Mouse (Mus musculus) neural tube, embryonic 12.5 days (tissue): ENCODE data around the gene Gpr146. TPM values are rescaled to one million over a fixed set of nuclear protein-coding genes. Genes with fewer than 3 reads are reported as not detected.
A peak's percentile ranks its signal among the peaks of the same experiment; 100 is the strongest.

ENCODE experiments used
- ATAC-seq: fragments of 200-750 bp; cut with Nextera tagmentation; 2 replicates; pipeline ENCODE4 v1.8.0; 2017; ENCODE audit warnings: low read depth, mild to moderate bottlenecking, moderate TSS enrichment, moderate library complexity; ENCODE audit not compliant: low FRiP score
- H3K27ac ChIP-seq: fragments of 300-500 bp; sonication (generic); 2 replicates; pipeline ENCODE4 v1.5.1; 2016
- H3K27me3 ChIP-seq: fragments of 300-500 bp; sonication (generic); replicated peaks from 2 replicates; pipeline ENCODE4 v1.6.1; 2016; ENCODE audit warnings: mild to moderate bottlenecking
- H3K36me3 ChIP-seq: fragments of 300-500 bp; sonication (generic); 2 replicates; pipeline ENCODE4 v1.6.1; 2016; ENCODE audit warnings: mild to moderate bottlenecking
- H3K4me1 ChIP-seq: fragments of 300-500 bp; sonication (generic); 2 replicates; pipeline ENCODE4 v1.6.1; 2016
- H3K4me2 ChIP-seq: fragments of 300-500 bp; sonication (generic); replicated peaks from 2 replicates; pipeline ENCODE4 v1.6.1; 2016; ENCODE audit warnings: mild to moderate bottlenecking
- H3K4me3 ChIP-seq: fragments of 300-500 bp; sonication (generic); 2 replicates; pipeline ENCODE4 v1.5.1; 2016
- H3K9ac ChIP-seq: fragments of 300-500 bp; sonication (generic); 2 replicates; pipeline ENCODE4 v1.6.1; 2016; ENCODE audit warnings: mild to moderate bottlenecking
- H3K9me3 ChIP-seq: fragments of 300-500 bp; sonication (generic); 2 replicates; pipeline ENCODE4 v1.6.1; 2016; ENCODE audit warnings: mild to moderate bottlenecking
- WGBS: fragments of 180-500 bp; shearing (Covaris S2); methylation state at CpG from one replicate; pipeline ENCODE4 v1.1.7; 2016; 5-methylcytosine and 5-hydroxymethylcytosine counted together
- polyA plus RNA-seq: library from polyadenylated mRNA; unstranded; fragments of >200 nt; fragmentation: Nextera tagmentation; extraction: Ambion mirVana; gene quantifications from 2 replicates; pipeline ENCODE4 v1.2.1, GENCODE M21; 2016

Gpr146 gene
- polyA plus RNA-seq, 1 experiment from 2014 or later = 1.9 TPM

GRCm38 (mm10) chr5:139373889-139374444, 3.5 kb upstream of the Gpr146 start:
- no peak overlapping the region for H3K4me3 ChIP-seq

DNA sequence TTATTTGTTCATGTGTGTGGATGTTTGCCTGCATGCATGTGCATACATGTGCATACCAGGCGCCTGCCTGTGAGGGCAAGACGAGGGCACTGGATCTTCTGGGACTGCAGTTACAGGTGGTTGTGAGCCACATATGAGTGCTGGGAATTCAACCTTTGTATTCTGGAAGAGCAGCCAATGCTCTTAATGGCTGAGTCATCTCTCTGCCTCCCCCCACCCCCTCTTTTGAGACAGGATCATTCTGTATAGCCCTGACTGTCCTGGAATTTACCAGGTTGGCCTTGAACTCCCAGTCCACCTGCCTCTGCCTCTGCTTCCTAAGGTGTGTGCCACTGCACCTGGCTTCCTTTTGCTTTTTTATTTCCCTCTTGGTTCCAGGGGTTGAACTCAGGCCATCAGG, 2.7 kb upstream of the Gpr146 start:
- Histone ChIP-seq H3K4me2 (no peak overlapping the region), H3K4me3 (no peak overlapping the region), H3K4me1 (peaks cover 34% of the 10 kb centered on the region), H3K9me3 (no peaks in the 10 kb centered on the region), H3K36me3 (no peaks in the 10 kb centered on the region), H3K27ac (no peak overlapping the region), H3K9ac (no peak overlapping the region), H3K27me3 (no peaks in the 10 kb centered on the region)
- no peak for ATAC-seq
- 90% methylated on average over 2 of the region's 2 CpGs for WGBS

More at GRCm38 (mm10) chr5:139373889-139374444, 3.5 kb upstream of the Gpr146 start:
- no peak overlapping the region for H3K27ac ChIP-seq
- H3K4me2 ChIP-seq = no peak overlapping the region
- H3K36me3 ChIP-seq = no peaks in the 10 kb centered on the region
- ATAC-seq = no peak
- no peak overlapping the region for H3K9ac ChIP-seq
- H3K4me1 ChIP-seq = peaks cover 29% of the 10 kb centered on the region
- no peaks in the 10 kb centered on the region for H3K9me3 ChIP-seq
- H3K27me3 ChIP-seq = no peaks in the 10 kb centered on the region
- 76% methylated on average over 6 of the region's 6 CpGs for WGBS

DNA sequence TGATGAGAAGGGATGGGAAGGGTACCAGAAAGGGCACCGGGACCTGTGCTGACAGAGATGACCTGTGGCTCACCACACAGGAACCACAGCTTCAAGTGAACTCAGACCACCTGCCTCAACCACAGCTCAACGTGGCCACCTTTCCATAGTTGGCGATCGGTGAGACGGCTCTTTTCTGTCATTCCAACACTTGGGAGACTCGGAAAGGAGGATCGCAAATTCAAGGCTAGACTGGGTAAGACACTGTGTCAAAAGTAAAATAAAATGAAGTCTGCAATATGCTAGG, 717 bp downstream of the Gpr146 start:
- H3K9ac ChIP-seq = no peak overlapping the region
- ATAC-seq = no peak
- no peak overlapping the region for H3K27ac ChIP-seq
- no peak overlapping the region for H3K4me2 ChIP-seq
- no peaks in the 10 kb centered on the region for H3K27me3 ChIP-seq
- H3K9me3 ChIP-seq = no peaks in the 10 kb centered on the region
- 95% methylated on average over 7 of the region's 7 CpGs for WGBS
- H3K4me1 ChIP-seq = peaks cover 30% of the 10 kb centered on the region
- no peaks in the 10 kb centered on the region for H3K36me3 ChIP-seq
- no peak overlapping the region for H3K4me3 ChIP-seq

GRCm38 (mm10) chr5:139378986-139379629, 1.6 kb downstream of the Gpr146 start:
- Histone ChIP-seq H3K36me3 (no peaks in the 10 kb centered on the region), H3K4me1 (peaks cover 32% of the 10 kb centered on the region), H3K27ac (no peak overlapping the region), H3K4me3 (no peak overlapping the region), H3K9ac (0 out of 2 replicates have a peak overlapping the region, but pooled peaks have one; percentile 13), H3K4me2 (no peak overlapping the region), H3K9me3 (no peaks in the 10 kb centered on the region), H3K27me3 (no peaks in the 10 kb centered on the region)
- ATAC-seq = no peak
- 62% methylated on average over 21 of the region's 21 CpGs for WGBS

GRCm38 (mm10) chr5:139379771-139380384, 2.4 kb downstream of the Gpr146 start:
- WGBS = 27% methylated on average over 8 of the region's 8 CpGs
- H3K4me2 ChIP-seq = peak overlapping the region; percentile 95
- H3K27me3 ChIP-seq = no peaks in the 10 kb centered on the region
- H3K36me3 ChIP-seq = no peaks in the 10 kb centered on the region
- H3K4me3 ChIP-seq = peak overlapping the region; percentile 63
- no peak overlapping the region for H3K27ac ChIP-seq
- no peaks in the 10 kb centered on the region for H3K9me3 ChIP-seq
- peaks cover 38% of the 10 kb centered on the region for H3K4me1 ChIP-seq
- peak overlapping the region; percentile 75; the same call in 1 of the 2 replicates for H3K9ac ChIP-seq
- ATAC-seq = peak; percentile 23

DNA sequence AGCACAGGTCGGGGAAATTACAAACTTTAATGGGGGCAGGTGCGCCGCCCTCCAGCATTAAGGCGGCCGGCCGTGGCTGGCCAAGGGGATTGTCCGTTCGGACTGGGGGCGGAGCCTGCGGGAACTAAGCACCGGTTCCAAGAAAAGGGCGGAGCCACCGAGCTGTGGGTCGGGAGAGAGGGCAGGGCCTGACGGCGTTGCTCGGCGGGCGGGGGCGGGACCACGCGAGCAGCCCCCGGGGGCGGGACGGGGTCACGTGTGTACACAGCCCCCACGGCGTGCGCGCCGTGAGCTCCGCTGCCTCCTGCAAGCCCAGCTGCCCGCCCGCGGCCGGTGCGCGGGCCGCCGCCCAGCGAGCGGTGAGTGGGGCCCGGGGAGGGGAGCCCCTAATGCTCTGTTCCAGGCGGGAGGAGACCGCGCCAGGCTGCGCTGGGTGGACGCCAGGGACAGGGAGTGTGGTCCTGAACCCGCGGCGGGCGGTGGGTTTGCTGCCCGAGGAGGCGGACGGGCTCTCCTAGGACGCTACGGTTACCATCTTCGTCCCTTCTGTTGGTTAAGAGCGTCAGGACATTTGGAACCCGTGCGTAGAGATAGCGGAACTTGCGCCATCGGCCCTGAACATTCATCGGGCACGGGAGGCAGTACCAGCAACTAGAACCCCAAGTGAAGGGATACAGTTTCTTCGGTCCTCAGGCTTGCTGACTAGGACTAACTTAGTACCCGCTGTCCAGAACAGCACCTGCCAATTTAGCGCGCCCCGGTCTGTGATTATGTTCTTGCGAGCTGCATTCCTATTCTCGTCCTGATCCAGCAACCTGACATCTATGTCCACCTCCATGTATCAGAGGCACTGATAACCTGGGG, 3.1 kb downstream of the Gpr146 start:
- Histone ChIP-seq H3K4me1 (peaks cover 38% of the 10 kb centered on the region), H3K27ac (no peak overlapping the region), H3K9me3 (no peaks in the 10 kb centered on the region), H3K4me3 (peak overlapping the region; percentile 63), H3K4me2 (peak overlapping the region; percentile 95), H3K27me3 (no peaks in the 10 kb centered on the region), H3K9ac (peak overlapping the region; percentile 75), H3K36me3 (no peaks in the 10 kb centered on the region)
- 2% methylated on average over 73 of the region's 73 CpGs for WGBS
- peak; percentile 65 for ATAC-seq

GRCm38 (mm10) chr5:139381586-139382513, 4.4 kb downstream of the Gpr146 start:
- 83% methylated on average over 18 of the region's 18 CpGs for WGBS

DNA sequence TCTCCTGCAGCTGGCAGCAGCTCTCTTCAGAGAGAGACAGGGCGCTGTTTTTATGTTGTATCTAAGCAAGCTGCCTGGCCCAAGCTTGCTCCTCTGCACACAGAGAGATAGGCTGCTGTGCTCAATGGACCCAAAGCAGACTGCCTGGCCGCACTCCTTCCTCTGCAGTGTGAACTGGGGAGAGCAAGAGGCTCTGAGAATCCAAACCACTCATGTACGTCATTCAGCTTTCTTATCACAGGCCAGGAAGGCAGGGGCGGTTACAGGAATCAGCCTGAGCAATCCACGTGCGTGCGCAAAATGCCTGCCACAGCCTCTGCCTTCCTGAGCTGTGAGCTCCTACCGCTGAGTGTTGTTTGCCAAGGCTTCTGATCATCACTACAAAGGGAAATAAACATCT, 5.3 kb downstream of the Gpr146 start:
- no peaks in the 10 kb centered on the region for H3K9me3 ChIP-seq
- 73% methylated on average over 8 of the region's 8 CpGs for WGBS

More at GRCm38 (mm10) chr5:139381586-139382513, 4.4 kb downstream of the Gpr146 start:
- H3K9me3 ChIP-seq = no peaks in the 10 kb centered on the region
- H3K9ac ChIP-seq = no peak overlapping the region
- H3K4me2 ChIP-seq = no peak overlapping the region; the same call in 1 of the 2 replicates
- no peaks in the 10 kb centered on the region for H3K36me3 ChIP-seq
- peaks cover 38% of the 10 kb centered on the region for H3K4me1 ChIP-seq
- H3K27ac ChIP-seq = no peak overlapping the region
- no peak for ATAC-seq
- no peaks in the 10 kb centered on the region for H3K27me3 ChIP-seq
- no peak overlapping the region for H3K4me3 ChIP-seq

GRCm38 (mm10) chr5:139383234-139383633, 5.7 kb downstream of the Gpr146 start:
- no peak overlapping the region for H3K4me2 ChIP-seq

More for the DNA sequence above, 5.3 kb downstream of the Gpr146 start:
- Histone ChIP-seq H3K36me3 (no peaks in the 10 kb centered on the region), H3K27ac (peak overlapping the region; percentile 17; the same call in 1 of the 2 replicates), H3K9ac (no peak overlapping the region), H3K4me1 (peaks cover 44% of the 10 kb centered on the region), H3K27me3 (no peaks in the 10 kb centered on the region), H3K4me3 (no peak overlapping the region), H3K4me2 (no peak overlapping the region)
- ATAC-seq = no peak

GRCm38 (mm10) chr5:139384531-139384930, 7.0 kb downstream of the Gpr146 start:
- Histone ChIP-seq H3K9me3 (no peaks in the 10 kb centered on the region), H3K4me1 (peaks cover 47% of the 10 kb centered on the region), H3K9ac (no peak overlapping the region), H3K4me3 (no peak overlapping the region), H3K36me3 (no peaks in the 10 kb centered on the region), H3K27me3 (no peaks in the 10 kb centered on the region), H3K27ac (no peak overlapping the region), H3K4me2 (no peak overlapping the region)
- WGBS = 74% methylated on average over 10 of the region's 10 CpGs
- ATAC-seq = no peak

More at GRCm38 (mm10) chr5:139383234-139383633, 5.7 kb downstream of the Gpr146 start:
- no peaks in the 10 kb centered on the region for H3K9me3 ChIP-seq
- H3K27me3 ChIP-seq = no peaks in the 10 kb centered on the region
- H3K27ac ChIP-seq = 0 out of 2 replicates have a peak overlapping the region, but pooled peaks have one; percentile 17
- ATAC-seq = no peak
- no peak overlapping the region for H3K4me3 ChIP-seq
- H3K4me1 ChIP-seq = peaks cover 44% of the 10 kb centered on the region
- no peaks in the 10 kb centered on the region for H3K36me3 ChIP-seq
- H3K9ac ChIP-seq = no peak overlapping the region
- 77% methylated on average over 9 of the region's 9 CpGs for WGBS

DNA sequence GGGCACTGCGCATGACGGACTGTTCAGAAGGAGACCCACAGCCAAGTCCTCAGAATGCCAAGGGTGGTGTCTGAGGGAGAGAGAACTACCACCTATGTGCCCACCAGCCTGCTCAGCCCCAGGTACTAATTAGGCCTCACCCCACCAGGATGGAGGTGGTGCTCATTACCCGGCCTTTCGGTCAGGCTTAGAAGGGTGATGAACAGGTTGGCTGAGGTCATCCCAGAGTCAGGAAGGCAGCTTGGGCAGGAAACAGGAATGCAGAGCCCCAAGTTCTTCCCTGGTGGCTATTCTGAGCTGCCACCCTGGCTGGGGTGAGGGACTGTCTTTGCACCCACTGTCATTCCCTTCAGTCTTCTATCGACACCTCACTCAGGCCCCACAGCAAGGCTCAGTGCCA, 8.6 kb downstream of the Gpr146 start:
- WGBS = 88% methylated on average over 5 of the region's 5 CpGs
- H3K27me3 ChIP-seq = no peaks in the 10 kb centered on the region
- H3K36me3 ChIP-seq = no peaks in the 10 kb centered on the region
- H3K4me1 ChIP-seq = peaks cover 44% of the 10 kb centered on the region
- H3K9me3 ChIP-seq = no peaks in the 10 kb centered on the region
- no peak for ATAC-seq
- no peak overlapping the region for H3K27ac ChIP-seq
- no peak overlapping the region for H3K4me2 ChIP-seq
- no peak overlapping the region for H3K9ac ChIP-seq
- no peak overlapping the region for H3K4me3 ChIP-seq
